Mouse (Mus musculus) lung, postnatal 0 days (tissue): Measurements from ENCODE around the gene Tagln3.

Source experiments
- CTCF ChIP-seq: IDR thresholded peaks from 2 replicates; pipeline ENCODE4 v1.5.1; 2016; ENCODE audit warnings: antibody characterized with exemption, mild to moderate bottlenecking
- EP300 ChIP-seq: IDR thresholded peaks from 2 replicates; pipeline ENCODE4 v1.6.1; 2016; ENCODE audit warnings: antibody characterized with exemption, mild to moderate bottlenecking, control low read depth

DNA sequence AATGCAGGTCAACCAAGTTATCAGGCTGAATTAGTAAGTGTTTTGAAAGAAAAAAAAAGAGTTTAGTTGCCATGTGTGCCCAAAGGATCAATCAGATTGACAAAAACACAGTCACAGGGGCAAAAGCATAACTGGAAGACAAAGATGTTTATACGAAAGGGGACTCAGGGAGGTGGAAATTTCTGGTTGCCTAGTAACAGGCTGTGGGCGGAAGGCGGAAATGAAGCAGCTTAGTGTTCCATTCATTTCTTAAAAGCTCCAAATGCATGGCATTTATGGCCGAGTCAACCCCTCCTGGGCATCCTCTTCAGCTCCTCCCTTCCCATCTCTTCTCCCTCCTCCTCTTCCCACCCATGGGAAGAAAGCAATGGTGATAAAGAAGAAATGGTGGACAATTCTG lies 34.2 kb downstream of the Tagln3 start:
- no peak for TF ChIP-seq CTCF
- no peak for TF ChIP-seq EP300
